Mouse (Mus musculus) ES-Bruce4 (cell line): ENCODE measurements around the gene Pank4.

ENCODE experiments used
- CTCF ChIP-seq: IDR thresholded peaks from one replicate; pipeline ENCODE4 v1.8.1; 2011; ENCODE audit warnings: low read depth, low read length
- EP300 ChIP-seq: IDR thresholded peaks from 2 replicates; pipeline ENCODE4 v1.6.1; 2011; ENCODE audit warnings: low read depth, low read length; ENCODE audit not compliant: insufficient read depth
- POLR2A ChIP-seq: IDR thresholded peaks from one replicate; pipeline ENCODE4 v1.8.1; 2011; ENCODE audit warnings: low read length; ENCODE audit not compliant: insufficient read depth

GRCm38 (mm10) chr4:155006296-155006695 is 42.4 kb downstream of the Pank4 start:
- TF ChIP-seq CTCF, result no peak
- TF ChIP-seq POLR2A, result no peak
- no peak for TF ChIP-seq EP300
